Mouse (Mus musculus) CD4-positive, CD25-positive, alpha-beta regulatory T cell, adult 4 months (primary cell): Measurements from ENCODE around the gene Gm32742. TPM values are rescaled to one million over a fixed set of nuclear protein-coding genes. Genes with fewer than 3 reads are reported as not detected.
"Not testable (repeated sequence)": the region's sequence is repeated elsewhere in the genome, so short reads cannot be mapped to it uniquely, and the experiment has no call there.

ENCODE experiments used
- ATAC-seq: one replicate; pipeline ENCODE4 v1.8.0; 2017
- polyA plus RNA-seq, 2 experiments: library from polyadenylated mRNA; unstranded; fragments of 100-300 nt; shearing (Covaris generic); gene quantifications; one replicate each; pipeline ENCODE4 v1.2.1; 2017

Gm32742 gene
- polyA plus RNA-seq, 2 experiments from 2014 or later = 0.13 TPM; not detected in 1

- ATAC-seq = no peak
These were observed 18.0 kb downstream of the Gm32742 start for GRCm38 (mm10) chr9:51147294-51147693.

GRCm38 (mm10) chr9:51146496-51146895 is 18.8 kb downstream of the Gm32742 start:
- ATAC-seq = no peak

- ATAC-seq = no peak
These were observed 21.1 kb downstream of the Gm32742 start for GRCm38 (mm10) chr9:51144218-51144617.

- no peak for ATAC-seq
These were observed 21.9 kb downstream of the Gm32742 start for GRCm38 (mm10) chr9:51143437-51143836.

- ATAC-seq = no peak
These were observed 24.6 kb downstream of the Gm32742 start for GRCm38 (mm10) chr9:51140711-51141110.

GRCm38 (mm10) chr9:51139401-51139800 is 25.9 kb downstream of the Gm32742 start:
- ATAC-seq = not testable (repeated sequence)

- no peak for ATAC-seq
These were observed 27.0 kb downstream of the Gm32742 start for GRCm38 (mm10) chr9:51138301-51138700.

- no peak for ATAC-seq
These were observed 27.5 kb downstream of the Gm32742 start for GRCm38 (mm10) chr9:51137836-51138235.

- ATAC-seq = no peak
These were observed 27.9 kb downstream of the Gm32742 start for GRCm38 (mm10) chr9:51137432-51137831.

GRCm38 (mm10) chr9:51136985-51137384 is 28.3 kb downstream of the Gm32742 start:
- no peak for ATAC-seq

GRCm38 (mm10) chr9:51114767-51115166 is 50.5 kb downstream of the Gm32742 start:
- ATAC-seq = no peak

- ATAC-seq = no peak
These were observed 59.6 kb downstream of the Gm32742 start for GRCm38 (mm10) chr9:51105751-51106150.

GRCm38 (mm10) chr9:51103808-51104514 is 61.4 kb downstream of the Gm32742 start:
- no peak for ATAC-seq

GRCm38 (mm10) chr9:51102963-51103807 is 62.1 kb downstream of the Gm32742 start:
- no peak for ATAC-seq

- no peak for ATAC-seq
These were observed 63.4 kb downstream of the Gm32742 start, which contains the start of gene 4833427G06Rik for GRCm38 (mm10) chr9:51101756-51102425. Gene 4833427G06Rik (minus strand): TSS chr9:51102078.

- no peak for ATAC-seq
These were observed 69.0 kb downstream of the Gm32742 start for GRCm38 (mm10) chr9:51096306-51096705.

GRCm38 (mm10) chr9:51093697-51094096 is 71.6 kb downstream of the Gm32742 start:
- ATAC-seq = no peak

- no peak for ATAC-seq
These were observed 83.7 kb downstream of the Gm32742 start for GRCm38 (mm10) chr9:51081614-51082013.

Other genes starting within 250 kb of the Gm32742 start
- gene Sik2, start 156.4 kb downstream of the Gm32742 start, polyA plus RNA-seq = 10 to 100 TPM; 18.9 to 22.2 TPM
- gene Btg4, start 104.6 kb downstream of the Gm32742 start, polyA plus RNA-seq = not detected
- not detected for gene Layn, start 88.4 kb downstream of the Gm32742 start, polyA plus RNA-seq
- gene 4833427G06Rik, start 63.4 kb downstream of the Gm32742 start, polyA plus RNA-seq = not detected
- 1 to 10 TPM; 2.1 to 9.5 TPM for gene Pou2af1, start 48.2 kb upstream of the Gm32742 start, polyA plus RNA-seq
- under 1 TPM in 1 of 2 experiments, not detected in 1; 0.26 TPM for gene Colca2, start 113.1 kb upstream of the Gm32742 start, polyA plus RNA-seq
- gene 1810046K07Rik, start 163.4 kb upstream of the Gm32742 start, polyA plus RNA-seq = not detected